Mouse (Mus musculus) bone marrow macrophage, adult 2 months (primary cell): ENCODE data around the gene Myod1.

ENCODE experiments used
- CTCF ChIP-seq: IDR thresholded peaks from 2 replicates; pipeline ENCODE4 v1.5.1; 2012; ENCODE audit warnings: low read depth, mild to moderate bottlenecking, low read length, moderate library complexity
- POLR2A ChIP-seq: IDR thresholded peaks from 2 replicates; pipeline ENCODE4 v1.6.1; 2012; ENCODE audit warnings: mild to moderate bottlenecking, low read depth, low read length, borderline replicate concordance

GRCm38 (mm10) chr7:46341471-46341870 is 34.8 kb upstream of the Myod1 start:
- TF ChIP-seq POLR2A: no peak
- no peak for TF ChIP-seq CTCF
